Mouse (Mus musculus) retina, postnatal 7 days (tissue): Measurements from ENCODE around the gene Mpeg1.

Source experiments
- DNase-seq: peaks from one replicate; pipeline ENCODE4 v3.0.0-alpha.2; 2012; ENCODE audit warnings: low read depth, low spot score

The Mpeg1 gene

GRCm38 (mm10) chr19:12465530-12466144 lies 5.1 kb downstream of the Mpeg1 start:
- DNase-seq: no peak

GRCm38 (mm10) chr19:12466204-12466603 lies 5.6 kb downstream of the Mpeg1 start:
- DNase-seq: no peak

- DNase-seq: peak; percentile 53
Observed at GRCm38 (mm10) chr19:12467436-12467835, 6.9 kb downstream of the Mpeg1 start.

DNA sequence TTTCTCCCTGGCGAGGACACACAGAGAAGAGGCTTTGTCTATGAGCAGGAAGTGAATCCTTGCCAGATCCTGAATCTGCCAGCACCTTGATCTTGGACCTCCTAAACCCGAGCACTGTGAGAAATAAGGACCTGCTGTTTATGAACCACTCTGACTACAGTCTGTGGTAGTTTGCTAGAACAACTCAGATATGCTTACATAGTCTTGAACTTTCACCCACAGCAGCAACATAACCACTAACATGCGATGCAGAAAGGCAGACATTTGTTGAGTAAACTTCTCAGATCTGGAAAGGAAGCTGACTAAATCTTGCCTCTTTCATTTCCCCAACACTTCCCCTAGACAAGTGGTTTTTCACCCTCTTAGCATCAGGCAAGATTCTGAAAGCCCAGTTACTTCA lies 11.3 kb downstream of the Mpeg1 start:
- DNase-seq: no peak

DNA sequence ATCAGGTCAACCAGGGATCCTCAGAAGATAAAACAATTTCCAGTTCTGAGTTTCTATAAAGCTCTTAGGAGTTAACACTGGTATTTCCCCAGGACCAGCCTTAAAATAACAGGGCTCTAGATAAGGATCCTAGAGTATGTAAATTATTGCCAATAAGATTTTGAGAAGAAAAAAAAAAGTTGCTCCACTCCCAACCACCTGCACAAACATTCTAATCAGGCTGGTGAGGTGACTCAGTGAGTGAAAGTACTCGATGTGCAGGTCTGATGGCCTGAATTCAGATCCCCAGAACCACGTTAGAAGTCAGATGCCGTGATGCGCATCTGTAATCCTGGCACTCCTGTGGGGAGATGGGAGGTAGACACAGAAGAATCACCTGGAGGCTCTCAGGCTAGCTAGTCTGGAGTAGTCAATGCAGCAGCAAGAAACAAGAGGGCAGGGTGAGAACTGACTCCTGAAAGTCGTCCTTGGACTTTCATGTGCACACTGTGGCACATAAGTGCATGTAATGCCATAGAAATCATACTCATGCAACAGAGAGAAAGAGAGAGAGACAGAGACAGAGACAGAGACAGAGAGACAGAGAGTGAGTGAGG lies 11.9 kb downstream of the Mpeg1 start:
- DNase-seq: no peak

DNA sequence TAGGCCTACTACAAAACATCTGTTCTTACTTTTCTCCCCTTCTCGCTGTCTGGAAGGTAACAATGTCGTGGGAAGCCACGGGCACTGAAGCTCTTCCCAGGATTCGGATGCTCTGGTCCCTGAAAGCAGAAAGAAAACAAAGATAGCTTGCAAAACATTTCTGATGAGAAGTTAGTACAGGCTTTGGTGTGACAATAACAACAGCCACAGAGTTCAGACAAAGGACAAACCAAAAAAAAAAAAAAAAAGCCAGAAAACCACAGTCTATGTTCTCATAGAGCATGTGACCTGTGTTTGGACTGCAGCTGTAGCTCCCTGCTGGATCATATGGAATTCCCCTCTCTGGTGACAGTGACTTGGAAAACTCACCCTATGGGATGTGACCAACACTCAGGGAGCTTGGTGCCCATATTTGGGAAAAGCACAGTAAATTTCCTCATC lies 12.6 kb downstream of the Mpeg1 start:
- DNase-seq: no peak

GRCm38 (mm10) chr19:12473951-12474350 lies 13.4 kb downstream of the Mpeg1 start:
- no peak for DNase-seq

GRCm38 (mm10) chr19:12475380-12476250 lies 15.0 kb downstream of the Mpeg1 start:
- DNase-seq: peak; percentile 57

- DNase-seq: no peak
Observed at GRCm38 (mm10) chr19:12476721-12477270, 16.2 kb downstream of the Mpeg1 start.

GRCm38 (mm10) chr19:12478369-12478768 lies 17.8 kb downstream of the Mpeg1 start:
- no peak for DNase-seq

DNA sequence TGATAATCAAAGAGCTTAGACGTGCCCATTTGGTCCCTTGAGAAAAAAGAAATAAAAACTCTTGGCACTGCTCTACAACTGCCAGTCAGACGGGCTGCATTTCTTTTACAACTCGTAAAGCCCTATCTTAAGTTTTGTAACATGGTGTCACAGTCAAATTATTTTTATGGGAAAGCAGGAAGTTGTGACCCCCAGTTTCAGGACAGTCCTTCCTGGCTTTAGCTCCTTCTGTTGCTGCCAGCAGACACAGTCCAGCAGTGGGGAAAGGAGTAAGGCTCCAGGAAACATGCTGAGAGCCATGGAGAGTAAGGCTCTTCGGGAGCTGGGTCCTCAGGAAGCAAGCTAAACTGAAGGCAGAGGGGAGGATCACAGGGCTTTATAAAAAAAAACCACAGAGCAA lies 23.2 kb downstream of the Mpeg1 start:
- no peak for DNase-seq

GRCm38 (mm10) chr19:12484210-12484609 lies 23.6 kb downstream of the Mpeg1 start:
- no peak for DNase-seq

DNA sequence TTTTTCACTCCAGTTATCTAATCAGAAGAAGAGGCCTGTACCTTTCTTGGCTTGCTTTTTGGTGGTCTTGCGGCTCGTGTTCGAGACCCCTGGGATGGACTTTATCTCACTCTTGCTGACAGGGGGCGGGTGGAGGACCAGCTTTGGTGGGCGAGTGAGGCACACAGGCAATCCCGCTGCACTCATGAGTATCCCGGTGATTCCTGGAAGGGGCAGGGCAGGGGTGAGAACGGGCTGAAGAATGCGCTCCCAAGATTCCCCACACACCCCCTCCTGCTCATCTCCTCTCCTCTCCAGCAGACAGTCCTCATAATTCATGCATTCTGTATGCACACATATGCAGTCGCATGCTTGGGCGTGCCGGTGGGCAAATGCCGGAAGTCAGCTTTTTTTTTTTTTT lies 24.6 kb downstream of the Mpeg1 start:
- DNase-seq: no peak

DNA sequence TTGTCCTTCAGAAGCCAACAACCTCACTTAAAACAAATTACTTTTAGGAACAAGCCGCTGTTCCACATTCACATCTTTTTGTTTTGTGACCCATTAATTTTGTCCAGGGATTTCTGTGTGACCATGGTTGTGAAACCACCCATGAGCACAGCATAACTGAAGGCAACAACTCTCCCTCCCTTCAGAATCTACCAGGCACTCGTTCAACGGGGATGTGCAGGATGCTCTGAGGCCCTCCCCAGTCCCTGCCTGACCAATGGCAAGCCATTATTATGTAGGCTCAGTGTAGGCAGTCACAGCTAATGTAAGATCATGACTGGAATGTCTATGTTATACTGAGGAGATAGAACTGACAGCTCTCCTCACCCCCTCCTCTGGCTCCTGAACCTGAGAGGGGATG lies 25.1 kb downstream of the Mpeg1 start:
- no peak for DNase-seq

DNA sequence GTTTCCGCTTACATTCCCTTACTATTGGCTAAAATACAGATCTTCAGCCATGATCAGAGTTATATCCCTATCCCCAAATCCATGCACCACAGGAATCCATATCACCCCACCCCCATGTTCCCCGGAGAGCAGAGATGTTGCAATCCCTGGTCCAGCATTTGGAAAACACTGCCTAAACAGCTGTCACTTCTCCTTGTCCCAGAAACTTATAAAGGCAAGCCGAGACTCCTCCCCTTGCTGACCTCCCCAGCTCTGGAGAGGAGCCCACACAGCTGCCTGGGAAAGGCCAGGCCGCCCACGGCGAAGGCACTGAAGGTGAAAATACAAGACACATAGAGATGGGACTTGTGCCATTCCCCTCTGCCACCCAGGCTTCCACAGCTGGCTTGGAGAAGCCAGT lies 26.3 kb downstream of the Mpeg1 start:
- DNase-seq: no peak

DNA sequence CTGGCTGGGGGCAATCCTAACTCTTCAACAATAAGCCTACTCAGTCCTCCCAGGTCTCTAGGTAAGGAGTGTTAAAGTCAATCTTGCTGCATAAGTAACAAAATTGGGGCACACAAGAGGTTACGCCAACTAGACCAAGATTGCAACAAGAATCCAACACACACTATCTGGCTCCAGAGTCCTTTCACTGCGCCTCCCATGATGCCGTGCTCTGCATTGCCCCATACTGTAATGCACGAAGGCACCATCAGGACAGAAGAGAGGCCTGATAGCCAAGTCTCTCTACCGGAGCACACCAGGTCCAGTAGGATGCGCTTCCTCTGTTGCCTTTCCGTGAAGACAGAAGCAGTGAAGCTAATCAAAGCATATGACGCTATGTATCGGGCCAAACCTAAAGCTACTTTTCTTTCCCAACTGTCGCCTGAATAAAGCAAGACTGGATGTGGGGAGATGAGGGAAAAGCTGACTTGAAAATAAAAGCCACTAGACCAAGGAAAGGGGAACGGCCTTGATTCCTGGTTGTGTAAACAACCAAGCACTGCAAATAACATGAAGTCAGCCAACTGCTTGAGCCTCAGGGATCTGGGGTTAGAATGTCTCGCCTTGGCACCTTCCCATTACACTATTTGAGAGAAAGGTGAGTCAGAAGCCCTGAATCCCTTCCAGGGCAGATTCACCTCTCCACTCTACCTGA lies 27.1 kb downstream of the Mpeg1 start:
- no peak for DNase-seq

- DNase-seq: no peak
Observed at GRCm38 (mm10) chr19:12488205-12488966, 27.8 kb downstream of the Mpeg1 start.

DNA sequence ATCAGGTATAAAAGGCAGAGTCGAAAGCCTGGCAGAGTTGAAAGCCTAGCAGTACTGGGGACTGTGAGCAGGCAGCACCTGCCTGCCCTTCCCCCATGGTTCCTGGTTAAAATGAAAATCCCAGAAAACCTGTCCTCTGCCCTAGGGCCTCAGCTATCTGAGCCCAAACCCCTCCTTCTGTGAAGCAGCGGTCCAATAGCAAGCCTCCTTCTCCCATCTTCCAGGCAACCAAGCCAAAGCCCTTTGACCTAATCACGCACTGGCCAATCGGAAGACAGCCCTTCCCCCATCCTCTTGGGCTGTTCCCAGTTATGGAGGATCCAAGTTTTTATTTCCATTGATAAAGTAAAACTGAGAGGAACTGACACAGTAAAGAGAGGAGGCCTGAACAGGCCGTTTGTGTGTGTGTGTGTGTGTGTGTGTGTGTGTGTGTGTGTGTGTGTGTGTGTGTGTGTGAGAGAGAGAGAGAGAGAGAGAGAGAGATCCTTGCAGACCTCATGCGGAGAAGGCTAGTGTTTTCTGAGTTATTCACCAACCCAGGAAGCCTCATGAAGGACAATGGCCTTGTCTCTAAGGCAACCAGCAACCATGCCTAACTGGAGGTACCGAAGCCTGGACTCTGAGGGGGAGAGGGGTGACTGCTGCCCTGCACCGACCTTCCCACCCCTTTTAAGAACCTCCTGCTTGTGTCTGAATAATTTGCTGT lies 28.5 kb downstream of the Mpeg1 start:
- DNase-seq: no peak

DNA sequence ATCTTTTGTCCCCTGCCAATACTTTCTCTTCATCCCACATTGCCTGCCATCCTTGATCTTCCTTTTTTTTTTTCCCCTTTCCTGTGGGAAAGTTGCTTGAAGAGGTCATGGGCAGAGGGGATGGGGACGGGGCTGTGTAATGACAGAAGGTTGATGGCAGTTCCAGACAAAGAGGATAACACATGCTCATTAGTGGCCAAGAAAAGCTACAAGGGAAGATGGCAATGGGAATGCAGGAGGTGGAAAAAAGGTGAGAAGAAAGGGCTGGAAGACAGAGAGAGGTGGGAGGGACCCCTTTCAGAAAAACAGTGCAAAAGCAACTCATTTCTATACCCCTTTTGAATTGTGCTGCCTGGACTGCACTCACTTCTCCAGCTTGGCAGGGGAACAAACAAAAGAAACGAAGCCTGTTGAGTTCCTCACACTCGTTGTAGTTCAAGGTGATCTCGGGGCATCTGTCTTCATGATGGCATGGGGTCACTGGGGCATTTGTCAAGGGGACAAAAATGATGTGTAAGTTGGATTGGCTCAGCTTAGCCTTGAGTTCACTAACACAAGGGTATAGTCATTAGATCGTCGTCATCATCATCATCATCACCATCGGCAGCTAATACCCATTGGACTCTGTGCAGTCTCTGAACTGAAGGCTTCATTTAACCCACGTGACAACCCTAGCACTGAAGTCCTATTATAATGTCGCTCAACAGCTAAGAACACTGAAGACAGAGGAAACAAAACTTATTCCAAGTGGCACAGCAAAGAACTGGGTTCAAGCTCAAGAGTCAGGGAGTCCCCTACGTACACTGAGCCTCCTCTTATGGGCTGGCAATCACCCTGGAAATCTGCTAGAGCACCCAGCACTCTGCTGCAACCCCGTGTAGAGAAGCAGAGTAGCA lies 29.3 kb downstream of the Mpeg1 start:
- DNase-seq: no peak
